Mouse (Mus musculus): Measurements from ENCODE around the gene Psme2. TPM values are rescaled to one million over a fixed set of nuclear protein-coding genes. Genes with fewer than 3 reads are reported as not detected.

The Psme2 gene
- total and polyA plus RNA-seq, 3 experiments: 467 to 757 (median 684) TPM

DNA sequence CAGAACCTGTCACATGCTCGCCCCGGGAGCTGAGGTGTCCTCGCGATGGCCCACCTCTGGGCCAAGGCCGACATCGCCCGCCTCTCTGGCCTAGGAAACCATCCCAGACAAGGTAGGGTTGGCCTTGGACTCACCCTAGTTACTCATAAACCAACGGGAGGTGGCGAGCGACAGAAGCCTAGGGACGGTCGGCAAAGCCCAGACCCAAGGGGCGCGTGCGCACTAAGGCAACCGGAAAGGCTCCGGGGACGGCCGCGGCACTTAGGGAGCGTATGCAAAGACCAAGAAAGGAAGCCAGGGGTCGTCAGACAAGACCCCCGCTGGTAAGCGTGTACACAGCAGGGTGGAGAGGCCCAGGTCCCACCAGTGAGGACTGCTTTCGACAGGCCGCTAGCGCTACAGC, 31.1 kb downstream of the Psme2 start, which contains the start of gene Dcaf11:
TSS of gene Dcaf11 (plus strand) at position 208 of the 403 bp plus-strand sequence.
- no peak for TF ChIP-seq E2F4 (IDR thresholded peaks at IDR 0.05; ENCODE audit: insufficient replicate concordance, low read depth, low read length)
- no peak for TF ChIP-seq MEF2A (IDR thresholded peaks at IDR 0.05; ENCODE audit: borderline replicate concordance, low read depth, low read length)
- TF ChIP-seq USF2 (conservative IDR thresholded peaks at IDR 0.05; ENCODE audit: low read depth, low read length): no peak
- no peak for TF ChIP-seq MAFK (IDR thresholded peaks at IDR 0.05; ENCODE audit: insufficient replicate concordance, low read length)
- peak; percentile 85 for TF ChIP-seq NELFE (IDR thresholded peaks at IDR 0.05; ENCODE audit: low read depth, low read length)
- no peak for TF ChIP-seq BHLHE40 (IDR thresholded peaks at IDR 0.05; ENCODE audit: low read depth, low read length)
- no peak for TF ChIP-seq ZNF384 (IDR thresholded peaks at IDR 0.05; ENCODE audit: low read depth, low read length)
- 0 out of 2 replicates have a peak, but pooled peaks have one; percentile 18 for TF ChIP-seq SMC3 (IDR thresholded peaks at IDR 0.05; ENCODE audit: low read depth, low read length)
- TF ChIP-seq JUN (IDR thresholded peaks at IDR 0.05; ENCODE audit: insufficient read depth, low read depth, low read length): no peak
- TF ChIP-seq MYC (IDR thresholded peaks at IDR 0.05; ENCODE audit: low read depth, low read length): peak; percentile 30; the same call in 1 of the 2 replicates
- peak; percentile 55; the same call in 1 of the 2 replicates for TF ChIP-seq HCFC1 (IDR thresholded peaks at IDR 0.05; ENCODE audit: low read depth, low read length)
- no peak; the same call in 1 of the 2 replicates for TF ChIP-seq TBP (conservative IDR thresholded peaks at IDR 0.05; ENCODE audit: low read depth, low read length)
- peak; percentile 79 for TF ChIP-seq ZMIZ1 (IDR thresholded peaks at IDR 0.05; ENCODE audit: low read depth, low read length)
- TF ChIP-seq CHD1 (IDR thresholded peaks at IDR 0.05; ENCODE audit: low read depth, low read length): no peak
- TF ChIP-seq PAX5 (IDR thresholded peaks at IDR 0.05; ENCODE audit: low read length): no peak
- TF ChIP-seq RCOR1 (conservative IDR thresholded peaks at IDR 0.05; ENCODE audit: low read depth, low read length): no peak
- peak; percentile 78; the same call in 1 of the 2 replicates for TF ChIP-seq ELF1 (IDR thresholded peaks at IDR 0.05; ENCODE audit: low read depth, low read length)
- no peak for TF ChIP-seq MAZ (IDR thresholded peaks at IDR 0.05; ENCODE audit: low read depth, low read length)
- TF ChIP-seq ZKSCAN1 (IDR thresholded peaks at IDR 0.05; ENCODE audit: borderline replicate concordance, low read depth, low read length): no peak
- peak; percentile 27; the same call in 1 of the 2 replicates for TF ChIP-seq ETS1 (conservative IDR thresholded peaks at IDR 0.05; ENCODE audit: low read depth, low read length)
- peak in 1 of 2 experiments; percentile 34; a peak in 2 of 4 replicates for TF ChIP-seq CTCF (conservative IDR thresholded peaks at IDR 0.05 in 1 of 2, IDR thresholded peaks at IDR 0.05 in 1 of 2; ENCODE audit: low read depth in 2 of 2, low read length in 2 of 2)
- TF ChIP-seq IRF4 (IDR thresholded peaks at IDR 0.05; ENCODE audit: low read depth, low read length): no peak; the same call in 1 of the 2 replicates
- TF ChIP-seq RAD21 (IDR thresholded peaks at IDR 0.05; ENCODE audit: low read depth, low read length): peak; percentile 9
- peak; percentile 33; the same call in 1 of the 2 replicates for TF ChIP-seq POLR2AphosphoS2 (IDR thresholded peaks at IDR 0.05; ENCODE audit: low read depth, low read length)
- TF ChIP-seq NRF1 (IDR thresholded peaks at IDR 0.05; ENCODE audit: low read depth, low read length): peak; percentile 89
- no peak for TF ChIP-seq GABPA (IDR thresholded peaks at IDR 0.05; ENCODE audit: insufficient replicate concordance, low read depth, low read length)
- no peak for TF ChIP-seq JUND (conservative IDR thresholded peaks at IDR 0.05; ENCODE audit: low read depth, low read length)
- TF ChIP-seq CHD2 (IDR thresholded peaks at IDR 0.05; ENCODE audit: low read length): peak; percentile 89
- TF ChIP-seq SIN3A (IDR thresholded peaks at IDR 0.05; ENCODE audit: low read length): no peak; the same call in 1 of the 2 replicates
- no peak for TF ChIP-seq ZC3H11A (IDR thresholded peaks at IDR 0.05; ENCODE audit: low read depth, low read length)
- peak; percentile 81 for TF ChIP-seq POLR2A (IDR thresholded peaks at IDR 0.05; ENCODE audit: low read depth, low read length)
- peak; percentile 37 for TF ChIP-seq USF1 (IDR thresholded peaks at IDR 0.05; ENCODE audit: low read depth, low read length)
- no peak for TF ChIP-seq KAT2A (IDR thresholded peaks at IDR 0.05; ENCODE audit: insufficient replicate concordance, low read length)
- TF ChIP-seq MXI1 (IDR thresholded peaks at IDR 0.05; ENCODE audit: low read depth, low read length): no peak
- TF ChIP-seq TCF12 (IDR thresholded peaks at IDR 0.05; ENCODE audit: low read depth, low read length): peak; percentile 73; the same call in 1 of the 2 replicates
- TF ChIP-seq MAX (IDR thresholded peaks at IDR 0.05; ENCODE audit: low read length): peak; percentile 69; the same call in 1 of the 2 replicates
- TF ChIP-seq UBTF (IDR thresholded peaks at IDR 0.05; ENCODE audit: low read depth, low read length): 0 out of 2 replicates have a peak, but pooled peaks have one; percentile 68
- no peaks in the 10 kb centered on the region for H3K9me3 ChIP-seq (replicated peaks; ENCODE audit: low read length)
- dilution Hi-C loops (cut with MboI; ENCODE audit: extremely low pct_ligation_motif_present, extremely low pct_unique_long_range_greater_than_20kb, low sequenced_read_pairs): no loop called here

More for the DNA sequence above, 31.1 kb downstream of the Psme2 start, which contains the start of gene Dcaf11:
- Histone ChIP-seq H3K4me2 (ENCODE audit: insufficient read depth, low read depth, poor library complexity, severe bottlenecking) (peak within 1 kb of the TSS; percentile 73; the same call in 1 of the 2 replicates), H3K4me3 (replicated peaks in 1 of 3; ENCODE audit: low read depth in 2 of 3, low read length in 2 of 3, poor library complexity in 1 of 3) (peak within 1 kb of the TSS; percentile 69 to 80 (median 80)), H3K79me2 (replicated peaks; ENCODE audit: control insufficient read depth, extremely low read depth, insufficient read depth, poor library complexity, severe bottlenecking) (peaks cover 6% of the 10 kb centered on the region; the same call in 1 of the 2 replicates), H3K36me3 (replicated peaks in 1 of 2; ENCODE audit: control insufficient read depth in 1 of 2, insufficient read depth in 1 of 2, low read length in 1 of 2) (peaks cover 13 to 29% of the 10 kb centered on the region in 2 experiments), H3K27ac (ENCODE audit: insufficient read depth, low read depth) (peak within 1 kb of the TSS; percentile 95), H3K9ac (ENCODE audit: insufficient read depth, low read depth) (peak within 1 kb of the TSS; percentile 87), H3K27me3 (replicated peaks) (no peaks in the 10 kb centered on the region), H3K4me1 (ENCODE audit: control insufficient read depth in 1 of 2, insufficient read depth in 2 of 2) (peaks cover 9 to 32% of the 10 kb centered on the region in 2 experiments)
- in situ Hi-C loops (cut with MboI; ENCODE audit: low pct_ligation_motif_present, low pct_unique_long_range_greater_than_20kb, low sequenced_read_pairs): no loop called here
- DNase-seq (ENCODE audit: extremely low read depth): peak; percentile 97
